Mouse (Mus musculus): ENCODE results near the gene Tmem97.
"Not testable (repeated sequence)": the region's sequence is repeated elsewhere in the genome, so short reads cannot be mapped to it uniquely, and the experiment has no call there.

Tmem97 gene

GRCm38 (mm10) chr11:78550168-78551058, at the start of gene Tmem97:
Gene Tmem97, minus strand, starts transcription at chr11:78550777.
- DNase-seq = peak; percentile 98

- DNase-seq = peak; percentile 35
These were observed 49.5 kb upstream of the Tmem97 start for GRCm38 (mm10) chr11:78600051-78600450.

- peak; percentile 19 for DNase-seq
These were observed 48.3 kb upstream of the Tmem97 start for GRCm38 (mm10) chr11:78598763-78599415.

GRCm38 (mm10) chr11:78596750-78597149, 46.2 kb upstream of the Tmem97 start:
- no peak for DNase-seq

GRCm38 (mm10) chr11:78595773-78596172, 45.2 kb upstream of the Tmem97 start:
- no peak for DNase-seq

GRCm38 (mm10) chr11:78594271-78594964, 43.8 kb upstream of the Tmem97 start:
- no peak for DNase-seq

GRCm38 (mm10) chr11:78587677-78588076, 37.1 kb upstream of the Tmem97 start:
- DNase-seq = not testable (repeated sequence)

GRCm38 (mm10) chr11:78586099-78586498, 35.5 kb upstream of the Tmem97 start:
- DNase-seq = no peak

GRCm38 (mm10) chr11:78582848-78583247, 32.3 kb upstream of the Tmem97 start:
- no peak for DNase-seq

- DNase-seq = no peak
These were observed 24.4 kb upstream of the Tmem97 start for GRCm38 (mm10) chr11:78574975-78575374.

GRCm38 (mm10) chr11:78574536-78574935, 24.0 kb upstream of the Tmem97 start:
- no peak for DNase-seq

- DNase-seq = not testable (repeated sequence)
These were observed 23.5 kb upstream of the Tmem97 start for GRCm38 (mm10) chr11:78574031-78574430.

GRCm38 (mm10) chr11:78571854-78572253, 21.3 kb upstream of the Tmem97 start:
- no peak for DNase-seq

- no peak for DNase-seq
These were observed 20.9 kb upstream of the Tmem97 start for GRCm38 (mm10) chr11:78571441-78571840.

GRCm38 (mm10) chr11:78569806-78570205, 19.2 kb upstream of the Tmem97 start:
- peak; percentile 14 for DNase-seq

- DNase-seq = no peak
These were observed 18.2 kb upstream of the Tmem97 start for GRCm38 (mm10) chr11:78568827-78569226.

GRCm38 (mm10) chr11:78567614-78568013, 17.0 kb upstream of the Tmem97 start:
- DNase-seq = no peak

- peak; percentile 76 for DNase-seq
These were observed 16.2 kb upstream of the Tmem97 start for GRCm38 (mm10) chr11:78566775-78567174.

GRCm38 (mm10) chr11:78560447-78560846, 9.9 kb upstream of the Tmem97 start:
- DNase-seq = peak; percentile 90

- DNase-seq = peak; percentile 29
These were observed 6.7 kb upstream of the Tmem97 start for GRCm38 (mm10) chr11:78557241-78557640.

- no peak for DNase-seq
These were observed 5.5 kb upstream of the Tmem97 start for GRCm38 (mm10) chr11:78556070-78556469.

- no peak for DNase-seq
These were observed 5.0 kb upstream of the Tmem97 start for GRCm38 (mm10) chr11:78555623-78556022.

- DNase-seq = no peak
These were observed 452 bp upstream of the Tmem97 start for GRCm38 (mm10) chr11:78551059-78551398.
